Mouse (Mus musculus): ENCODE measurements around the gene Mta3.

The Mta3 gene

GRCm38 (mm10) chr17:83706116-83706593 is at the start of gene Mta3:
Mta3 (plus strand) TSS chr17:83706163.
- DNase-seq: peak; percentile 84

- no peak for DNase-seq
Observed at GRCm38 (mm10) chr17:83657375-83657774, 48.6 kb upstream of the Mta3 start.

DNA sequence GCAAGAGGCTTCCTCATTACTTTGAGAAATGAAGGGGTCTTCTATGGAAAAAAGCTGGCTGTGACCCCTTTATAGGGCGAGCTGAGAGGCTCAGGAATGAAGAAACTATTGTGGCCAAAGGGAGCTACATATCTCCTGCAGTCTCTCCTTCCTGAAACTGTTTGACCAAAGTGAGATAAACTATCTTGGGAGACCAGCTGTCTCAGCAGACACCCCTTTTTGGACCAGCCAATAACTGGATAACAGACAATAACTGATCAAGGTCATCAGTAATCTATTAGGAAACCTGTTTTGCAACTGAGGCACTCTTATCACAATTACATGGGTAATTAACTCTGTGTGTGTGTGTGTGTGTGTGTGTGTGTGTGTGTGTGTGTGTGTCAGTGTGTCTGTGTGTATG is 47.0 kb upstream of the Mta3 start:
- no peak for DNase-seq

- DNase-seq: no peak
Observed at GRCm38 (mm10) chr17:83664761-83665160, 41.2 kb upstream of the Mta3 start.

DNA sequence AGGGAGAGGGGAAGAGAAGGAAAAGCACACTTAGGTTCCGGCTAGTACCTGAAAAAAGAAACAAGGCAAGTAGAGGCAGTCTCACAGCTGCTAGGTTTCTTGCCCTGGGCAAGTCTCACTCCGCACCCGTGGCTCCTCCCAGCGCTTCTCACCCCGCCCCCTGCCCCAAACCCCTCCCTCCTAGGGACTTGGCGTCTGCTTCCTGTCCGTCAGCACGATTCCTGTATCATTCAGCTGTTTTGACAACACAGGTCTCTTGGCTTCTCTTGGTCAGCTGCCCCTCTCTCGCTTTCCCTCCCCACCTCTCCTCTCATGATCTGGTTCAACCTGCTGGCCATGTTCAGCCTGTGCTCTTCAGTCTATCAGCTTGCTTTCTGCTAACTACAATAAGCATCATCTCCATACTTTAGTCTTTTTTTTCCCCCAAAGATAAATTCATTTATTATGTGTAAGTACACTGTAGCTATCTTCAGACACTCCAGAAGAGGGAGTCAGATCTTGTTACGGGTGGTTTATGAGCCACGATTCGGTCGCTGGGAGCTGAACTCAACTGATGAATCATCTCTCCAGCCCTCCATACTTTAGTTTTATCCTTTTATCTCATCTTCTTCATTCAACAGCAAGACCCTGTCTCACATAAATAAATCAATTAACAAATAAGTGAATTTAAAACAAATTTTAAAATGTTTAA is 39.2 kb upstream of the Mta3 start:
- DNase-seq: peak; percentile 33

DNA sequence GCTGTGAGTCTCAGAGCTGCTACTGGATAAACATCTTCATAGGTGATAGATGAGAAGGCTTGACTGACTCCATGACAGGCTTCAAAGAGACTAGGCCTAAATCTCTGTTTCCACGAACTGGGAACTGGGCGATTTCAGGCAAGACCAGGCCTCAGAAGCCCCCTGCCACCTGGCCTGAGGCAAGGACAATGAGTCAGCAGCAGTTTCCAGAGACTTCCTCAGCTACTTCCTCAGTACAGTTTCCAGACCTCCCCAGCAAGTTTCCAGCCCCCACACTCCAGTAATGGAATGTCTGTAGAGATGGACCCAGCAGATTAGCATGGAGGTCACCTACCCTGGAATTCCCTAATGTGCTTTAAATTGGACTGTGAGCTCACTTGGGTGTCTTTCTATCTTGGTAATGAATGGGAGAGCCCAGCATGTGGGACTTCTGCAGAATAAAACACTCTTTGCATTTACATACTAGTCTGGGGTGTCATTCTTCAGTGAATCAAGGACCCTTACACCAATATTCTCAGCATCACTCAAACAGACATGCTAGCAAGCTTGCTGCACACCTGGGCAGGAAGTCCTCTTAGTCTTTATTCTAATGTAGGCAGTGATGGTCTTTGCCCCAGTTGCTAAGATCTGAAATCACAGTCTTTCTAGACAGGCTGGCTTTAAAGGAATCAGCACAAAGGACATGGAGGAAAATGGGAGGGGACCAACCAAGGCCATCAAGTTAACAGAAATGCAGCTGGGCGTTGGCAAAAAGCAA is 37.9 kb upstream of the Mta3 start:
- peak; percentile 35 for DNase-seq

- DNase-seq: no peak
Observed at GRCm38 (mm10) chr17:83672685-83673084, 33.3 kb upstream of the Mta3 start.

DNA sequence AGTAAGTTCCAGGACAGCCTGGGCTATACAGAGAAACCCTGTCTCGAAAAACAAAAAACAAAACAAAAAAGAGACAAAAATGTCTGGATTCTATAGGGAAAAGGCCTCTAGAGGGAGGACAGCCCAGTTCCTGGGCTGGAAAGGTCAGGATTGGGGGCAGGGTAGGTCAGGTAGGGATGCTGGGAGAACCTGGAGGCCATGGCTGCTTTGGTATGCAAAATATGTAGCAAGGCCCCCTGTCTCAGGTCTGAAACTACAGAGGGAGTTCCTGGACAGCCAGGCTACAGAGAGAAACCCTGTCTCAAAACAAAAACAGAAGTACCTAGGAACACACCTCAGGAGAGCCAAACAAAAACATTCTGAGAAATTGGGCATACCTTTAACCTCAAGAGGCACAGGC is 28.6 kb upstream of the Mta3 start:
- DNase-seq: no peak

DNA sequence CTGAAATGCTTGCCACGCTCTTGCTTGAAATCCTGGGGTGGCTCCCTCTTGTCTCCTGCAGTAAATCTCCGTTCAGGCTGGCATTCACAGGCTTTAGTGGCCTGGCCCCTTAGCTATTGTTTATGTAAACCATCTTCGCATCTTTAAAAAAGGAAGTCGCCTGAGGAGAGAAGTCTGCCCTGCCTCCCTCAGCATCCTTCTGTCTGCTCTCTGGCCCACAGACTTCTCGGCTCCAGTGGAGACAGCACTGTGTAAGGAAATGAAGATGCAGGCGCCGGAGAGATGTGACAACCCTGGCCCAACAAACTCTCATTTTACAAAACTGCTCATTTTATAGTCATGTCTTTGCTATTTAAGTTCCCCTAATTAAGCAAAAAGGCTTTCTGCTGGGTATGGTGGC is 24.0 kb upstream of the Mta3 start:
- DNase-seq: no peak

GRCm38 (mm10) chr17:83684475-83684874 is 21.5 kb upstream of the Mta3 start:
- no peak for DNase-seq

DNA sequence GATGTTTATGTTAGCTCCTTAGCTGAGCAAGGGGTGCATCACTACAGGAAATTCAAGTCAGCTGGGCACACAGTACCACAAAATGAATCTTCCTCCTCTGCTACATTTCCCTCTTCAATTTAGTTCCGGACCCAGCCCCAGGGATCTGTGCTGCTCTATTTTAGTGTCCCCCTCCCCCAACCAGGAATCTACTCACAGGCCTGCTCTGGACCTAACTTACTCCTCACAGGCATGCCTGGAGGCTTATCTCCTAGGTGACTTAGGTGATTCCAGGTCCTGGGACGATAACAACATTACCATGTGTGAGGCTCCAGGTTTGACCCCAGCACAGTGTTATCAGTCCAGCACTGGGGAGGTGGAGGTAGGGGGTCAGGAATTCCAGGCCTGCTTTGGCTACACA is 15.5 kb upstream of the Mta3 start:
- peak; percentile 61 for DNase-seq

DNA sequence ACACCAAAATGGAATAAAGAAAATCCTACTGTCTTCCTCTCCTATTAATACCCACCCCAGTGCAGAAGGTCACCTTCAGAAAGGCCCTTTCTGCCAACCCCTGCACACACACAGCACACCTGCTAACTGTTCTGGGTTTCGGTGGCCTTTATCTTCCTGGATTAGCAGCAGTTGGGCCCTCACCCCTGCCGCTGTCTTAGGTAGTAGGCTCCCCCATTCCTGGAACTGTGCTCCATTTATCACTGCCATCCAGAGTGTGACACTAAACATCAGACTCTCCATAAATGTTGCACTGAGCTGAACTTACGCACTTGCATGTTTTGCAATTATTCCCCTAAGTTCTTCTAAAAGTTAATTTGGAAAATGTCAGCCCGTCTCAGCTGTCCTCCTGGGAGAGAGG is 14.6 kb upstream of the Mta3 start:
- DNase-seq: peak; percentile 74

- no peak for DNase-seq
Observed at GRCm38 (mm10) chr17:83693941-83694340, 12.0 kb upstream of the Mta3 start.

DNA sequence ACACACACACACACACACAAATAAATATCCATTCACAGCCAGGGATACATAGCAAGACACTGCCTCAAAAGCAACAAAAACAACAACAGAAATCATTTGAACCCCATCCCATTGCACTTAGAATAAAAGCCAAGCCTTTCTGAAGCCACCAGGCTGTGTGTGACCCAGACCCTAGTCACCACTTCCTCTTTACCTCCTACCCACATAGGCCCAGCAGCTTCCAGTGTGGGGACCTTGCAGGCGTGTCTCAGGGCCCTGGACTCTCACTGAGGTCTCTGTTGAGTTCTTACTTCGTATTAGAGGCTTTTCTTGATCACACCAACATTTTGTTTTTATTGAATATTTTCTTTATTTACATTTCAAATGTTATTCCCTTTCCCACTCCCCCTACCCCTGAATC is 10.2 kb upstream of the Mta3 start:
- peak; percentile 52 for DNase-seq

DNA sequence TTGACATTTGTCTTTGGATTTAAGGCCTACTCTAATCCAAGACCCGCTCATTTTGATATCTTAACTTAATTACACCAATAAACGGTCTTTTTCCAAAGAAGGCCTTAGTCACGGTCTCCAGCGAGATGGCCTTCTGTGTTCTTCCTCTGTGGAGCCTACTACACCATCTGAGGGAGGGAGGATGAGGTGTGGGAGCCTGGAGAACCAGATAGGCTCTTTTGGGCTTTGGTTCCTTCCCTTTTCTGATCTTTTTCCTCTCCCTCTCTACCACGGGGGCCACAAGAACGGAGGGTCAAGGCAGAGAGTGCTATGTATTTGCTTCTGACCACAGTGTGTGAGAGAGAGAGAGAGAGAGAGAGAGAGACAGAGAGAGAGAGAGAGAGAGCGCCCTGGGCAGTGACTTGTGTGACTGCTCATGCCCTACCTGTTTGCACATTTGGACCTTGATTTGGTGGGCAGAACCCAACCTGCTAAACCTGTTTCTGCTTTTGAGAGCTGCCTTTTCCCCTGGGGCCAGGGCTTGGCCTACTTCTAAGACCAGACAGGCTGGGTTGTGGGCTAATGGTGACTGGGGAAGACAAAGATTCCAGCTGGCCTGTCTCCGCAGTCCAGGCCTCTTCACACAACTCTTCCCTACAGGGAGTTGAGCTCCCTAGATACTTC is 6.8 kb upstream of the Mta3 start:
- no peak for DNase-seq

- no peak for DNase-seq
Observed at GRCm38 (mm10) chr17:83700125-83700524, 5.8 kb upstream of the Mta3 start.

DNA sequence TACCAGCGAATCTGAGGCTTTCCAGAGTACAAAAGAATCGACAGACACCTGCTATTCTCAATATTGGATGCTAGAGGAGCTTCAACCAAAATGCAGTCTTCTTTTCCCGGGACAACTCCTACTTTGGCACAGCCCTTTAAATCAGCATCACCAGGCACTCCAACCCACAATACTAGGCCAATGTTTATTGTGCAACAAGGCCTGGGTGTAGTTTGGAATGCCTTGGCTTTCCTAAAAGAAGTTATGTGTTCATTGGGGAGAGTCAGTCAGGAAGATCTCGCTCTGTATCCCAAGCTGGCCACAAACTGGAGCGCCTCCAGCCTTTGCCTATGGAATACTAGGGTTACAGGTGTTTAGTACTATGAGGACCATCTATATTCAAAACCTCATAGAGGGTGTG is 1.5 kb upstream of the Mta3 start:
- DNase-seq: no peak

DNA sequence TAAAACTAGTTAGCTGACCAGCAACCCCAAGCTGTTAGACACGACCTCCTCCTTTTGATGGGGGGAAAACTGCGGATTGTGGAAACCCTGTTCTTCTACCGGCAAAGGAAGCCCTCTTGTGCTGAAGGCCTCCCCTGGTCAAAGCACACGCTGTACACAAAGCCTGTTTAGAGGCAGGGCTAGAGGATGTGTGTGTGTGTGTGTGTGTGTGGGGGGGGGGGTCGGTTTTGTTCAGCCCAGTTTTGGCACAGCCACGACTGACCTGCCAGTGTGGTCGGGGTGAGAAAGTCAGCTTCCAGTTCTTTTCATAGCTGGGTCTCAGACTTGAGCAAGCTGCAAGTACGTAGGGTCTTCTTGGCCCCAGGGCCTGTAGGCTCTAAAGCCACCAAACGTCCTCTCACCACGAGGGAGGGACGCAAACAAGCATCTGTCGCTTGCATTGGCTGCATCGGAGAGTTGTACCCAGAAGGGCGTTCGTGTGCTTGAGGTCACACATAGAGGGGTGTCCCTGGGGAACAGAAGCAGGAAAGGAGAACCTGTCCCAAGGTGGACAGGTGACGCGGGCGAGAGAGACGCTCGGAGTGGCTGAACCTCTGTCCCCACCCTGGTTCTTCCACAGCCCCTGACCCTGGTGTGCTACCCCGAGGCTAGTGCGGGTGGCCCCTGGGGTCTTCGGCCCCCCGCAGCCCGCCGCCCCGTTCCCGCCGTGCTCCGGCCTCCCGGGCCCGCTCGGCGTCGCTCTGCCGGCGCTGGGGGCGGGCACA is 429 bp upstream of the Mta3 start:
- DNase-seq: peak; percentile 55

- DNase-seq: peak; percentile 67
Observed at GRCm38 (mm10) chr17:83706594-83707126, 697 bp downstream of the Mta3 start.

GRCm38 (mm10) chr17:83707372-83707771 is 1.4 kb downstream of the Mta3 start:
- DNase-seq: peak; percentile 35

DNA sequence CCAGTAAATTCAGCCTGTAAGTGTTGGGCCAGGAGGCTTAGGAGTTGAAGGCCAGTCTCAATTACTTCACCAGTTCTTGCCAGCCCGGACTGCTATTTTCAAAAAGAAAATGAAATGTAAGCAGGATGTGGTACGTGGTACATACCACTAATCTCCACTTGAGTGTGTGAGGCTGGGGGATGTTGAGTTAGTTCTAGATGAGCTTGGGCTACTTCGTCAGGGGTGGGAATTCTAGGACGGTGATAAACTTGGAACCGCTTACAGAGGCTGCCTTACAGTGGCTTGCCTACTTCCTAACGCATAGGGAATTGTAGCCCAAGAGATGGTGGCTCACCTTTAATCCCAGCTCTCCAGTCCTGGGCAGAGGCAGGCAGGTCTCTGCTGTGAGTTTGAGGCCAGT is 1.9 kb downstream of the Mta3 start:
- DNase-seq: peak; percentile 51

DNA sequence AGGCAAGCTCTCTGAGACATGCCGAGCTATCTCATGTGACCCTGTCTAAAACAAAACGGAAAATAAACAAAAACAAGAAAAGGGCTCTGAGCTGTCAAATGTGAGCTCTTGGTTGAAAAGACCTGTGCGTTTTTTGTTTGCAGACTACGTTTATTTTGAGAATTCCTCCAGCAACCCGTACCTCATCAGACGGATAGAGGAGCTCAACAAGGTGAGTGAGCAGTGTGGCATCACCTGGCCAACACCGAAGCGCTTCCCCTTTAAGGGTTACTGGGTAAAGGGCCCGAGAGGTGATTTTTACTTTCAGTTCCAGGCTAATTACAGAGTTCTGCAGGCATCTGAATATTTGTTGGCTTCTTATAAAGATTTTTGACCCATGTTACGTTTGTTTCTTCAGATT is 2.3 kb downstream of the Mta3 start:
- no peak for DNase-seq

- no peak for DNase-seq
Observed at GRCm38 (mm10) chr17:83708891-83709290, 2.9 kb downstream of the Mta3 start.

All from thymus, postnatal 14 days (tissue).